Mouse (Mus musculus) ES-Bruce4 (cell line): ENCODE results near the gene Ubap2l.

Experiments used
- CTCF ChIP-seq: IDR thresholded peaks from one replicate; pipeline ENCODE4 v1.8.1; 2011; ENCODE audit warnings: low read depth, low read length
- EP300 ChIP-seq: IDR thresholded peaks from 2 replicates; pipeline ENCODE4 v1.6.1; 2011; ENCODE audit warnings: low read depth, low read length; ENCODE audit not compliant: insufficient read depth
- POLR2A ChIP-seq: IDR thresholded peaks from one replicate; pipeline ENCODE4 v1.8.1; 2011; ENCODE audit warnings: low read length; ENCODE audit not compliant: insufficient read depth

DNA sequence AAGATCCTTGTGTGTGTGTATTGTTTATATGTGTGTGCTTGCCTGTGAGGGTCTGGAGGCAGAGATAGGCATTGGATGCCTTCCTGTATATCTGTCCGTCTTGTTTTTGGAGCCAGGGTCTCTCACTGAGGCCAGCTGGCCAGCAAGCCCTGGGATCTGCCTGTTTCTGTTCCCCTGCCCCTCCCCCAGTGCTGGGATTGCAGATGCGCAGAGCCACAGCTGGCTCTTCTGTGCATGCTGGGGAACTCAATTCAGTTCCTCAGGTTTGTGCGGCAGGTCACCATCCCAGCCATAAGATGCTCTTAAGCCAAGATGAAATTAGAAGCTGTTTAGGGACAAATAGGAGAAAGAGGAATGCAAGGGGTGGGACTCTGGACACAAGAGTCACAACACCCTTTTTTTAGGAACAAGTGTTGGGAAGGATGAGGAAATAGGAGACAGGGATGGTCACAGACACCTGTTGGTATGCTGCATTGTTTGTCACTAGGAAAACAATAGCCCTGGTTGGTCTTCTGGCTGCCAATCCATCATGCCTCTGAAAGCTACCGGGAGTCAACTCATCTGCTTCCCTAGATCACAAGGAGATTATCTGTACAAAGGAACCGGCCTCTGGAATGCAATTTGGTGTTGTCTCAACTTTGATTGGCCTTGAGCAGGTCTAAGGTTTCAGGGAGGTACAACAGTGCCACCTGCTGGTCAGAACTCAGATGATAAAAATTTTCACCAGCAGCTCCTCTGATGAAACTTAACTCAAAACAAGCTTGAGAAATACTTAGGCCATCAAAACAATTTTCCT lies 24.7 kb upstream of the Ubap2l start:
- TF ChIP-seq CTCF (peak; percentile 22), POLR2A (no peak), EP300 (0 out of 2 replicates have a peak, but pooled peaks have one; percentile 27)
